Mouse (Mus musculus) neural tube, embryonic 14.5 days (tissue): ENCODE measurements around the gene Ackr4. TPM values are rescaled to one million over a fixed set of nuclear protein-coding genes. Genes with fewer than 3 reads are reported as not detected.

Source experiments
- ATAC-seq: fragments of 200-750 bp; cut with Nextera tagmentation; 2 replicates; pipeline ENCODE4 v1.8.0; 2017; ENCODE audit warnings: low read depth, mild to moderate bottlenecking, moderate TSS enrichment, moderate library complexity
- H3K27ac ChIP-seq: fragments of 300-500 bp; sonication (generic); 2 replicates; pipeline ENCODE4 v1.5.1; 2014; ENCODE audit warnings: low read depth, mild to moderate bottlenecking, control low read depth, low read length, moderate library complexity, mixed read lengths
- H3K27me3 ChIP-seq: fragments of 300-500 bp; sonication (generic); 2 replicates; pipeline ENCODE4 v1.6.1; 2014; ENCODE audit warnings: low read length; ENCODE audit not compliant: control insufficient read depth, insufficient read depth
- H3K36me3 ChIP-seq: fragments of 300-500 bp; sonication (generic); 2 replicates; pipeline ENCODE4 v1.6.1; 2014; ENCODE audit warnings: low read length, mixed read lengths; ENCODE audit not compliant: control insufficient read depth, insufficient read depth
- H3K4me1 ChIP-seq: fragments of 300-500 bp; sonication (generic); 2 replicates; pipeline ENCODE4 v1.6.1; 2014; ENCODE audit warnings: low read length; ENCODE audit not compliant: control insufficient read depth, insufficient read depth
- H3K4me2 ChIP-seq: fragments of 300-500 bp; sonication (generic); 2 replicates; pipeline ENCODE4 v1.6.1; 2014; ENCODE audit warnings: mild to moderate bottlenecking, low read depth, low read length, control low read depth
- H3K4me3 ChIP-seq: fragments of 300-500 bp; sonication (generic); 2 replicates; pipeline ENCODE4 v1.5.1; 2014; ENCODE audit warnings: low read depth, low read length, control low read depth, mixed read lengths
- H3K9ac ChIP-seq: fragments of 300-500 bp; sonication (generic); replicated peaks from 2 replicates; pipeline ENCODE4 v1.6.1; 2014; ENCODE audit warnings: low read depth, mild to moderate bottlenecking, control low read depth, low read length, mixed read lengths
- H3K9me3 ChIP-seq: fragments of 300-500 bp; sonication (generic); 2 replicates; pipeline ENCODE4 v1.6.1; 2016; ENCODE audit warnings: low read length; ENCODE audit not compliant: control insufficient read depth
- WGBS: fragments of 180-500 bp; shearing (Covaris S2); extraction: QIAGEN DNeasy Blood & Tissue Kit; methylation state at CpG from one replicate; pipeline ENCODE4 v1.1.7; 2014; 5-methylcytosine and 5-hydroxymethylcytosine counted together
- polyA plus RNA-seq: library from polyadenylated mRNA; unstranded; fragments of >200 nt; fragmentation: Nextera tagmentation; extraction: Ambion mirVana; gene quantifications from 2 replicates; pipeline ENCODE4 v1.2.1, GENCODE M21; 2014

The Ackr4 gene
- polyA plus RNA-seq, 1 experiment from 2014 or later = 2.2 TPM

- H3K27ac ChIP-seq = peak overlapping the region; percentile 64; the same call in 1 of the 2 replicates
- no peaks in the 10 kb centered on the region for H3K27me3 ChIP-seq
- 14% methylated on average over 5 of the region's 5 CpGs for WGBS
- H3K4me3 ChIP-seq = no peak overlapping the region
- H3K4me2 ChIP-seq = no peak overlapping the region
- H3K4me1 ChIP-seq = peaks cover 3% of the 10 kb centered on the region; the same call in 1 of the 2 replicates
- H3K9me3 ChIP-seq = no peaks in the 10 kb centered on the region
- H3K9ac ChIP-seq = no peak overlapping the region
- peak; percentile 30; the same call in 1 of the 2 replicates for ATAC-seq
- no peaks in the 10 kb centered on the region for H3K36me3 ChIP-seq
Measured at GRCm38 (mm10) chr9:104123622-104124021, 3.1 kb downstream of the Ackr4 start.

GRCm38 (mm10) chr9:104123101-104123500 lies 3.6 kb downstream of the Ackr4 start:
- no peak overlapping the region for H3K4me3 ChIP-seq
- H3K36me3 ChIP-seq = no peaks in the 10 kb centered on the region
- no peak overlapping the region for H3K9ac ChIP-seq
- WGBS = 59% methylated on average over 5 of the region's 5 CpGs
- H3K27me3 ChIP-seq = no peaks in the 10 kb centered on the region
- H3K4me2 ChIP-seq = no peak overlapping the region
- peak overlapping the region; percentile 64; the same call in 1 of the 2 replicates for H3K27ac ChIP-seq
- no peaks in the 10 kb centered on the region for H3K9me3 ChIP-seq
- peaks cover 3% of the 10 kb centered on the region; the same call in 1 of the 2 replicates for H3K4me1 ChIP-seq
- ATAC-seq = no peak

GRCm38 (mm10) chr9:104109151-104109550 lies 17.6 kb downstream of the Ackr4 start:
- H3K9ac ChIP-seq = no peak overlapping the region
- no peak overlapping the region for H3K4me2 ChIP-seq
- H3K36me3 ChIP-seq = no peaks in the 10 kb centered on the region
- no peaks in the 10 kb centered on the region for H3K9me3 ChIP-seq
- ATAC-seq = no peak
- no peak overlapping the region for H3K27ac ChIP-seq
- 92% methylated on average over 5 of the region's 5 CpGs for WGBS
- H3K4me1 ChIP-seq = no peaks in the 10 kb centered on the region
- H3K27me3 ChIP-seq = no peaks in the 10 kb centered on the region
- no peak overlapping the region for H3K4me3 ChIP-seq

DNA sequence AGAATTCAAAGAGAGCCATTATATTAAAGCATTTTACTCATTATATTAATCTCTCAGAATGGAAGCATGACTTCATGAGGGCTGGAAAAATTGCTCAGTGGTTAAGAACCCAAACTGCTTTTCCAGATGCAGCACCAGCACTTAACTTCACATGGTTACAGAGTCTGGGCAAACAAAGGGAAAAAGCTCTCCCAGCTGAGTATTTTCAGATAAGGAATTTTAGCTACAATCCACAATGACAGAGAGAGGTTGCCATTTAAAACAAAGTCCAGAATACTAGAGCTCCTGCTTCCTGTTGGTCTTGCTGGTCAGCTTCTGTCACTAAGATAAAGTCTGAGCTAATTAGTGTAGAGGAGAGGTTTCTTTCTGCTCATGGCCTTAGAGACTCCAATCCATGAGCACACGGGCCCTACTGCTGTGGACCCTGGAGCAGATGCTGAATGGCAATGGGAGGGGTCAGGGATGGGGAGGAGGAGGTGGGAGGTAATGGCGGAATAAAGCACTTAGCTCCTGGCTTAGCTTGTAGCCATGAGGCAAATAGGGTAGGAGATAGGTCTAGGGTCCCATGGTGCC lies 18.1 kb downstream of the Ackr4 start:
- WGBS = 74% methylated on average over 2 of the region's 2 CpGs
- no peaks in the 10 kb centered on the region for H3K4me1 ChIP-seq
- no peak for ATAC-seq
- no peak overlapping the region for H3K9ac ChIP-seq
- no peaks in the 10 kb centered on the region for H3K9me3 ChIP-seq
- no peaks in the 10 kb centered on the region for H3K36me3 ChIP-seq
- H3K4me3 ChIP-seq = no peak overlapping the region
- H3K27me3 ChIP-seq = no peaks in the 10 kb centered on the region
- H3K27ac ChIP-seq = no peak overlapping the region
- H3K4me2 ChIP-seq = no peak overlapping the region

DNA sequence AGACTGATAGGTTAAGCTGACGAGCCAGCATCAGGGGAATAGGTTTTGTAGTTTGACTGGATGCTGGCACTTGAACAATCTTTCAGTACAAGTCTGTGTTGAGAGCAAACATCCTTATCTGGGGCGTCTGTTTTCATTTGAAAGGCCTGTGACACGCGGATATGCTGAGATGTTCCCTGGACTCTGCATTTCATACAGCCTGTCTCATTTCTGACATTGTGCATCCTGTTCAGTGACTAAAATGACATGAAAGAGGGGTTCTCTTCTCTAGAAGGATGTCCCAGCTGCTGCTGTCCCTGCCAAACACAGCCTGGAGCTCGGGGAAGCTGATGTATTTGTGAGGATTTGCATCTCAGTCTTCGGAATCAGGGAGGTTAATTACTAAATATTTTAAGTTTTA lies 19.3 kb downstream of the Ackr4 start:
- H3K36me3 ChIP-seq = no peaks in the 10 kb centered on the region
- no peak overlapping the region for H3K27ac ChIP-seq
- 82% methylated on average over 6 of the region's 6 CpGs for WGBS
- no peaks in the 10 kb centered on the region for H3K9me3 ChIP-seq
- ATAC-seq = no peak
- no peak overlapping the region for H3K4me3 ChIP-seq
- no peak overlapping the region for H3K4me2 ChIP-seq
- H3K27me3 ChIP-seq = no peaks in the 10 kb centered on the region
- no peaks in the 10 kb centered on the region for H3K4me1 ChIP-seq
- no peak overlapping the region for H3K9ac ChIP-seq

DNA sequence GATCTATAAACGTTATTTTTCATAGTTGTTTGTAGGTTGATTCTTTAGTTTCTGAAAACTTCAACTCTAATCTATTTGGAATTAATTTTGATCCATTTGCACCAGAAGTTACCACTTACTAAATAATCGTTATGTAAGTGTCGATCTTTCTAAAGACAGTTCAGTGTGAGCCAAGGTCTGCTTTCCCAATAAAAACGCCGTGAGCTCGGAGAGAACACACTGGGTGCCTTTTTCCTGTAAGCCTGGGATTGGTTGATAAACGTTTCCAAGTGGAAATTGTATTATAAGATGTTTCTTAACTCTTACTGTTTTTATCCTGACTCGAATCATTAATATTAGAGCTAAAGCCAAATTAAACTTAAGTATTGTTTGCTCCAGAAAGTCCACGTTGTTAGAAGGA lies 19.8 kb downstream of the Ackr4 start:
- Histone ChIP-seq H3K4me2 (no peak overlapping the region), H3K9ac (no peak overlapping the region), H3K36me3 (no peaks in the 10 kb centered on the region), H3K4me1 (no peaks in the 10 kb centered on the region), H3K27me3 (no peaks in the 10 kb centered on the region), H3K9me3 (no peaks in the 10 kb centered on the region), H3K4me3 (no peak overlapping the region), H3K27ac (no peak overlapping the region)
- WGBS = 84% methylated on average over 9 of the region's 9 CpGs
- no peak for ATAC-seq

DNA sequence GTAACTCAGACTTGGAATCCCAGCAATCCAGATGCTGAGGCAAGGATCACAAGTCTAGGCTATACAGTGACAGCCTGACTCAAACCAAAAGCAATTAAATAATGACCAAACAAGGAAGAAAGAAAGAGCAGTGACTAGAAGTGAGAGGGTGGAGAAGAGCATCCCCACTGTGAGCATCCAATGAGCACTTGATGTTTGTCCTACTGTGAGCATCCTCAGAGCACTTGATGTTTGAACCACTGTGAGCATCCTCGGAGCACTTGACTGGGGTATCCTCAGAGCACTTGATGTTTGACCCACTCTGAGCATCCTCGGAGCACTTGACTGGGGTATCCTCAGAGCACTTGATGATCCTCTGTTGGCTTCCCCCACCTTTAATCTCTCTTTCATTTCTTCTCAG lies 21.7 kb downstream of the Ackr4 start:
- H3K9ac ChIP-seq = no peak overlapping the region
- no peaks in the 10 kb centered on the region for H3K9me3 ChIP-seq
- H3K27ac ChIP-seq = no peak overlapping the region
- ATAC-seq = no peak
- WGBS = 80% methylated on average over 2 of the region's 2 CpGs
- no peaks in the 10 kb centered on the region for H3K27me3 ChIP-seq
- H3K4me1 ChIP-seq = no peaks in the 10 kb centered on the region
- H3K4me2 ChIP-seq = no peak overlapping the region
- no peaks in the 10 kb centered on the region for H3K36me3 ChIP-seq
- no peak overlapping the region for H3K4me3 ChIP-seq

GRCm38 (mm10) chr9:104102901-104103300 lies 23.8 kb downstream of the Ackr4 start:
- no peaks in the 10 kb centered on the region for H3K36me3 ChIP-seq
- no peak overlapping the region for H3K4me2 ChIP-seq
- ATAC-seq = no peak
- no peak overlapping the region for H3K27ac ChIP-seq
- H3K4me3 ChIP-seq = no peak overlapping the region
- no peaks in the 10 kb centered on the region for H3K4me1 ChIP-seq
- H3K9me3 ChIP-seq = no peaks in the 10 kb centered on the region
- H3K9ac ChIP-seq = no peak overlapping the region
- WGBS = 41% methylated on average over 2 of the region's 2 CpGs
- no peaks in the 10 kb centered on the region for H3K27me3 ChIP-seq

- no peaks in the 10 kb centered on the region for H3K4me1 ChIP-seq
- no peaks in the 10 kb centered on the region for H3K27me3 ChIP-seq
- ATAC-seq = no peak
- 34% methylated on average over 6 of the region's 6 CpGs for WGBS
- H3K9me3 ChIP-seq = no peaks in the 10 kb centered on the region
- no peak overlapping the region for H3K4me2 ChIP-seq
- no peak overlapping the region for H3K27ac ChIP-seq
- H3K4me3 ChIP-seq = no peak overlapping the region
- H3K9ac ChIP-seq = no peak overlapping the region
- H3K36me3 ChIP-seq = no peaks in the 10 kb centered on the region
Measured at GRCm38 (mm10) chr9:104102301-104102700, 24.4 kb downstream of the Ackr4 start.
